Mouse (Mus musculus) olfactory bulb, adult 2 months (tissue): ENCODE data around the gene Crtap. TPM values are rescaled to one million over a fixed set of nuclear protein-coding genes. Genes with fewer than 3 reads are reported as not detected.

Experiments
- H3K27ac ChIP-seq: fragments of 200-500 bp; 2 replicates; pipeline ENCODE4 v1.5.1; 2012; ENCODE audit warnings: low read depth, low read length; ENCODE audit not compliant: insufficient read depth
- H3K4me1 ChIP-seq: fragments of 200-500 bp; 2 replicates; pipeline ENCODE4 v1.6.1; 2012; ENCODE audit warnings: low read length; ENCODE audit not compliant: control insufficient read depth, insufficient read depth
- H3K4me3 ChIP-seq: fragments of 200-500 bp; 2 replicates; pipeline ENCODE4 v1.5.1; 2012; ENCODE audit warnings: mild to moderate bottlenecking, low read depth, low read length, moderate library complexity; ENCODE audit not compliant: insufficient read depth
- CTCF ChIP-seq: fragments of 200-500 bp; IDR thresholded peaks from 2 replicates; pipeline ENCODE4 v1.5.1; 2012; ENCODE audit warnings: low read depth, mild to moderate bottlenecking, low read length, moderate library complexity; ENCODE audit not compliant: insufficient read depth
- POLR2A ChIP-seq: fragments of 200-500 bp; IDR thresholded peaks from 2 replicates; pipeline ENCODE4 v1.6.1; 2012; ENCODE audit warnings: mild to moderate bottlenecking, low read depth, low read length, moderate library complexity; ENCODE audit not compliant: insufficient read depth
- WGBS: fragments of 180-500 bp; shearing (Covaris S2); methylation state at CpG from one replicate; pipeline ENCODE4 v1.1.7; 2018; 5-methylcytosine and 5-hydroxymethylcytosine counted together
- polyA plus RNA-seq: library from polyadenylated mRNA; stranded (reverse); fragments of >200 nt; gene quantifications from 2 replicates; pipeline ENCODE4 v1.2.4, GENCODE M21; 2012; ENCODE audit warnings: low replicate concordance; ENCODE audit not compliant: missing spikeins, insufficient read depth, insufficient read length

Crtap gene
- polyA plus RNA-seq: not detected in 2 replicates

DNA sequence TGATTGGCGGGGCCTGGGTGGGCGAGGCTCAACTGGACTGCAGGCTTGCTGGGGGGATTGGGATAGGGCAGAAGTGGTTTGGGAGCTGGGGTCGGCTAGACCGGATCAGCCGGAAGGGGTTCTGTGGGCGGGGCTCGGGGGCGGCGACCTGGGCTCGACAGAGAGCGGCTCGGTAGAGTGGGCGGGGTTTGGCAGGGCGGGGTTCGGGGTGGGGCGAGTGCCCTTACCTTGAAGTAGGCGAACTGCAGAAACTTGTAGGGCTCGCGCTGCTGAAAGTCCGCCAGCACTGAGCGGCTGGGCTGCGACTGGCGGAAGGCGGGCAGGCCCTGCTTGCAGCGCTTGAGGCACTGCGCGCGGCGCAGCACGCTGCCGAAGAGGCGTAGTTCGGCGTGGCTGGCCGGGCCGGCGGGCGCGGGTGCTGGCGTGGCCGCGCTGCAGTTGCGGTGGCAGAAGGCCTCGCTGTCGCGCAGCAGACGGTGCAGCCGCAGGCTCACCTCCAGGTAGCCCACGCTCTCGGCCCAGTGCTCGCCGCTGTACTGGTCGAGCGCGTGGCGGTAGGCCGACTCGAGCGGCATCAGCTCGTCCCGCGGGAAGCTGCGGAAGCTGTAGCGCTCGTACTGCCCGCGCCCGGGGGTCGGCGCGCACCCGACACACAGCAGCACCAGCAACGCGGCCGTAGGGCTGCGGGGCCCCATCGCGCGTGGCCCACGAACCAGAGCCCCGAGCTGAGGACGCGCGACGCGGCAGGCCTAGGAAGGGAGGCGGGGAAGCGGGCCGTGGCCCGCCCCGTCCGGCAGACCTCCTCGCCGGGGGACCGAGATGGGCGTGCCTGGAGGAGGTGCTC is at the start of gene Crtap:
TSS of gene Crtap (minus strand) at position 771 of the 844 bp plus-strand sequence.
- TF ChIP-seq CTCF (no peak), POLR2A (no peak)
- H3K4me3 ChIP-seq: peak within 1 kb of the TSS; percentile 56
- WGBS: 2% methylated on average over 92 of the region's 96 CpGs
- no peak within 1 kb of the TSS for H3K27ac ChIP-seq
- H3K4me1 ChIP-seq: 0 out of 2 replicates have a peak, but pooled peaks cover 3% of the 10 kb centered on the region

- 89% methylated on average over 2 of the region's 2 CpGs for WGBS
- H3K4me3 ChIP-seq: no peak overlapping the region
- TF ChIP-seq CTCF (no peak), POLR2A (no peak)
- no peaks in the 10 kb centered on the region for H3K4me1 ChIP-seq
- H3K27ac ChIP-seq: no peak overlapping the region
Measured at GRCm38 (mm10) chr9:114435668-114436067, 45.2 kb upstream of the Crtap start.

DNA sequence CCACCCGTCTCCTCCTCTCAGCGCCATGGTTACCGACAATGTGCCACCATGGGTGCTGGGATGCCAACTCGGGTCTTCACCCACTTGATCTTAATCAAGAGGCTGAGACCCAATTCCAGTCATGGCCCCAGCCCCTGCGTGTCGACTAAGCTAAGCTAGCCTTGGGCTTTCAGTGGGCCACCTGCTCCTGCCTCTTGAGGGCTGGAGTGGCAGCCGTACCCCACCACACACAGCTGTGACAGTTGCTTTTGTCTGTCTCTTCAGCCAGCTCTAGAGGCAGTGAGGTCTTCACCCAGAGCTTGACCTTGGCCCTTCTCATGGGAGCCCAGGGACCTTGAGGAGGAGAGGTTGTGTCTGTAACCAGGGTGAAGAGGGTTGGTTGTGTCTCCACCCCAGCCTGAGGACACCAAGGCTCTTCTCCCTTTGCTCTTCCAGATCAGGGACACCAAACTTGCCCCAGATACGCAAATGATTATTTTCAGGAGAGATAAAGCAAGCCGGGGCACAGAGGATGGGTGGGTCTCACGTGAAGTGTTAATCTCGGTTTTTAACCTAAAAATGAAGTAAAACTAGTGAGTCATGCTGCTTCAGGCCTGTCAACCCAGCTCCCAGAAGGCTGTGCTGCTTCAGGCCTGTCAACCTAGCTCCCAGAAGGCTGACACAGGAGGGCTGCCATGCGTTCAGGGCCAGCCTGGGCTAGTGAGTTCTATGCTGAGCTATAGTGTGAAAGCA is 37.8 kb upstream of the Crtap start:
- WGBS: 82% methylated on average over 12 of the region's 12 CpGs
- H3K4me1 ChIP-seq: peaks cover 5% of the 10 kb centered on the region; the same call in 1 of the 2 replicates
- no peak for TF ChIP-seq POLR2A
- TF ChIP-seq CTCF: no peak
- H3K4me3 ChIP-seq: no peak overlapping the region
- H3K27ac ChIP-seq: no peak overlapping the region

- Histone ChIP-seq H3K4me1 (peaks cover 5% of the 10 kb centered on the region; the same call in 1 of the 2 replicates), H3K4me3 (no peak overlapping the region), H3K27ac (no peak overlapping the region)
- TF ChIP-seq CTCF (no peak), POLR2A (no peak)
- 90% methylated on average over 8 of the region's 8 CpGs for WGBS
Measured at GRCm38 (mm10) chr9:114427425-114427824, 37.0 kb upstream of the Crtap start.

DNA sequence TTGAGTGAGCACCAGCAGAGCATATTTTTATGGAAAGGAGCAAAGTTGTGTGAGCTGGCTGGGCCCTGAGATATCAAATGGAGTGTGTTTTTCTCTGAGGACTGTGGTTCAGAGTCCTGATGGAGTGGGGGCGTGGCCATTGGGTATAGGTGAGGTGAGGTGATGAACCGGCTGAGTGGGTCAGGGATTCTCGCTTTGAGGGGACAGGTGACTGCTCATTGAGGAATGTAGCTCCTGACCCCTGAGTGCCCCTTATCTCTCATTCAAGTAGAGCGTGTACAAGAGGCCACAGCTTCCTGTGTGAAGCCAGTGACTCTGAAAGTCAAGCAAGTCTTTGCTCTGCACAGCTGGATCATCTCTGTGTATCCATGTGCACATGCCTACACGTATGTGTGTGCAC is 35.7 kb upstream of the Crtap start:
- Histone ChIP-seq H3K4me3 (no peak overlapping the region), H3K4me1 (peaks cover 5% of the 10 kb centered on the region; the same call in 1 of the 2 replicates), H3K27ac (no peak overlapping the region)
- TF ChIP-seq POLR2A (no peak), CTCF (no peak)
- whole genome bisulfite sequencing: 90% methylated on average over 5 of the region's 5 CpGs

DNA sequence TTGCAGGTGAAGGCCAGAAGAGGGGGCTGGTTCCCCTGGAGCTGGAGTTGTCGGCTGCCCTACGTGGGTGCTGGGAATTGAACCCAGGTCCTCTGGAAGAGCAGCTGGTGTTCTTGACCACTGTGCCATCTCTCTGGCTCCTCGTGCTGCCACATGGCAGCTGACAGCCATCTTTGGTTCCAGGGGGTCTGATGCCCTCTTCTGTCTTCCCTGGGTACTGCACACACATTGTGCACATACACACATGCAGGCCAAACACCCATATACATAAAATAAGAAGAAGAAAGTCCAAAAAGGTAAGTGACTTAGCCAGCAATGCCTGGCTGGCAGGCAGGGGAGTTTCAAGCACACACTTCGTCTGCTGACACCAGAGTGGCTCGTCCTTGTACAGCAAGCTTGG is 35.1 kb upstream of the Crtap start:
- Histone ChIP-seq H3K27ac (no peak overlapping the region), H3K4me1 (peaks cover 5% of the 10 kb centered on the region; the same call in 1 of the 2 replicates)

DNA sequence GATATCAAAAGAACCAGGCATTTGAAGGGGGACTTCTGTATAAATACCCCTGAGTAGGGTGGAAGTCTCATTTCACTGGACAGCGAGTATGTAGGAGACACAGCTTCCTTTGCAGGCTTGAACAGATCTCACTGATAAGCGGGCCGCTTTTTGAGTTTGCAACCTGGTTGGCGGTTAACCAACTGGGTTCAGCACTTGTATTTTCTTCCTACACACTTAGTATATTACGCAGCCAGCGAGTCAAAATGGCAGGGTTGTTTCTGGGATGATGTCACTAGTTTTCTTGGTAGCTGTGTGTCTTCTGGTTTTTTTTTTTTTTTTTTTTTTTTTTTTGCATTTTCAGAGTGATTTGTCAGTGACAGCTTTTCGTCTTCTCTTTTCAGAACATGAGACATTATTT is 31.3 kb upstream of the Crtap start:
- no peak overlapping the region for H3K4me3 ChIP-seq
- TF ChIP-seq CTCF: no peak
- TF ChIP-seq POLR2A: no peak
- no peak overlapping the region for H3K27ac ChIP-seq
- WGBS: 94% methylated on average over 7 of the region's 7 CpGs
- H3K4me1 ChIP-seq: no peaks in the 10 kb centered on the region

More for the DNA sequence above, 35.1 kb upstream of the Crtap start:
- TF ChIP-seq POLR2A (no peak), CTCF (no peak)
- WGBS: 98% methylated on average over 5 of the region's 5 CpGs
- no peak overlapping the region for H3K4me3 ChIP-seq

DNA sequence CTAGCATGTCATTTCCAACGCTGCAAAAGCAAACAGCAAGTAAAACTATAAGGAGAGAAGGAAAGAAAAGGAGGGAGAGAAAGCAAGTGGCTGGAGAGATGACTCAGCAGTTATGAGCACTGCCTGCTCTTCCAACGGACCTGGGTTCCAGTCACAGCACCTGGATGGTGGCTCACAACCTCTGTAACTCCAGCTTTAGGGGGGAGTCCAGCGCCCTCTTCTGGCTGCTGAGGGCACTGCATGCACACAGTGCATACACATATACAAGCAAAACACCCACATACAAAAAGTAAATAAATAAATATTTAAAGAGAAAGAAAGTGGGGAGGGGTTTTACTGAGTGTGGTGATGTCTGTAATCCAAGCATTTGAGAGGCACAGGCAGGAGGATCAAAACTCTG is 30.6 kb upstream of the Crtap start:
- whole genome bisulfite sequencing: 77% methylated on average over 3 of the region's 3 CpGs
- TF ChIP-seq CTCF (no peak), POLR2A (no peak)
- H3K4me1 ChIP-seq: no peaks in the 10 kb centered on the region
- no peak overlapping the region for H3K27ac ChIP-seq
- H3K4me3 ChIP-seq: no peak overlapping the region

- Histone ChIP-seq H3K27ac (no peak overlapping the region), H3K4me3 (no peak overlapping the region), H3K4me1 (no peaks in the 10 kb centered on the region)
- TF ChIP-seq CTCF (no peak), POLR2A (no peak)
- 83% methylated on average over 8 of the region's 8 CpGs for WGBS
Measured at GRCm38 (mm10) chr9:114420443-114420842, 30.0 kb upstream of the Crtap start.

GRCm38 (mm10) chr9:114418187-114418586 is 27.7 kb upstream of the Crtap start:
- H3K4me3 ChIP-seq: no peak overlapping the region
- TF ChIP-seq POLR2A (no peak), CTCF (no peak)
- H3K27ac ChIP-seq: no peak overlapping the region
- whole genome bisulfite sequencing: 77% methylated on average over 7 of the region's 7 CpGs
- no peaks in the 10 kb centered on the region for H3K4me1 ChIP-seq
